Mouse (Mus musculus): Measurements from ENCODE around the gene Slc25a34.

GRCm38 (mm10) chr4:141647187-141647586, 23.6 kb upstream of the Slc25a34 start:
- TF ChIP-seq CTCF (IDR thresholded peaks at IDR 0.05; ENCODE audit: control insufficient read depth, insufficient read depth, insufficient replicate concordance, low read depth, low read length) = no peak
- no peak for TF ChIP-seq POLR2A (IDR thresholded peaks at IDR 0.05; ENCODE audit: control insufficient read depth, low read depth, low read length)
